Mouse (Mus musculus): ENCODE data around the gene Mast4.
A peak's percentile ranks its signal among the peaks of the same experiment; 100 is the strongest.

Mast4 gene

GRCm38 (mm10) chr13:102790601-102791155, 543.6 kb downstream of the Mast4 start:
- no peak for DNase-seq (ENCODE audit: low spot score)

GRCm38 (mm10) chr13:102786666-102787230, 547.5 kb downstream of the Mast4 start:
- no peak for DNase-seq (ENCODE audit: low spot score)

- no peak for DNase-seq (ENCODE audit: low spot score)
Observed at GRCm38 (mm10) chr13:102783531-102784310, 550.6 kb downstream of the Mast4 start.

- no peak for DNase-seq (ENCODE audit: low spot score)
Observed at GRCm38 (mm10) chr13:102779275-102779674, 555.0 kb downstream of the Mast4 start.

- no peak for DNase-seq (ENCODE audit: low spot score)
Observed at GRCm38 (mm10) chr13:102778859-102779258, 555.4 kb downstream of the Mast4 start.

GRCm38 (mm10) chr13:102775506-102775905, 558.8 kb downstream of the Mast4 start:
- DNase-seq (ENCODE audit: low spot score) = no peak

GRCm38 (mm10) chr13:102774786-102775201, 559.5 kb downstream of the Mast4 start:
- DNase-seq (ENCODE audit: low spot score) = no peak

- DNase-seq (ENCODE audit: low spot score) = no peak
Observed at GRCm38 (mm10) chr13:102773169-102773568, 561.1 kb downstream of the Mast4 start.

- peak; percentile 22 for DNase-seq (ENCODE audit: low spot score)
Observed at GRCm38 (mm10) chr13:102770194-102770593, 564.1 kb downstream of the Mast4 start.

- DNase-seq (ENCODE audit: low spot score) = no peak
Observed at GRCm38 (mm10) chr13:102768512-102768911, 565.8 kb downstream of the Mast4 start.

- no peak for DNase-seq (ENCODE audit: low spot score)
Observed at GRCm38 (mm10) chr13:102767110-102767509, 567.2 kb downstream of the Mast4 start.

- no peak for DNase-seq (ENCODE audit: low spot score)
Observed at GRCm38 (mm10) chr13:102765216-102765615, 569.1 kb downstream of the Mast4 start.

- no peak for DNase-seq (ENCODE audit: low spot score)
Observed at GRCm38 (mm10) chr13:102764218-102764617, 570.1 kb downstream of the Mast4 start.

- no peak for DNase-seq (ENCODE audit: low spot score)
Observed at GRCm38 (mm10) chr13:102762203-102762602, 572.1 kb downstream of the Mast4 start.

- no peak for DNase-seq (ENCODE audit: low spot score)
Observed at GRCm38 (mm10) chr13:102761410-102761809, 572.9 kb downstream of the Mast4 start.

- DNase-seq (ENCODE audit: low spot score) = no peak
Observed at GRCm38 (mm10) chr13:102758021-102758420, 576.3 kb downstream of the Mast4 start.

GRCm38 (mm10) chr13:102756071-102756470, 578.2 kb downstream of the Mast4 start:
- peak; percentile 16 for DNase-seq (ENCODE audit: low spot score)

GRCm38 (mm10) chr13:102755124-102755523, 579.2 kb downstream of the Mast4 start:
- DNase-seq (ENCODE audit: low spot score) = no peak

- DNase-seq (ENCODE audit: low spot score) = no peak
Observed at GRCm38 (mm10) chr13:102753714-102754556, 580.4 kb downstream of the Mast4 start.

GRCm38 (mm10) chr13:102749891-102750290, 584.4 kb downstream of the Mast4 start:
- DNase-seq (ENCODE audit: low spot score) = no peak

GRCm38 (mm10) chr13:102749194-102749593, 585.1 kb downstream of the Mast4 start:
- no peak for DNase-seq (ENCODE audit: low spot score)

GRCm38 (mm10) chr13:102746803-102747561, 587.3 kb downstream of the Mast4 start:
- no peak for DNase-seq (ENCODE audit: low spot score)
